Mouse (Mus musculus) frontal cortex, adult (tissue): ENCODE measurements around the gene Cherp.

Experiments
- ATAC-seq: cut with Nextera tagmentation; 2 replicates; pipeline ENCODE4 v1.9.2; 2017; ENCODE audit warnings: mild to moderate bottlenecking, moderate library complexity, mixed read lengths; ENCODE audit not compliant: low TSS enrichment

Gene Cherp

GRCm38 (mm10) chr8:72418073-72418472 is 57.0 kb downstream of the Cherp start:
- no peak for ATAC-seq

- no peak for ATAC-seq
These were observed 59.8 kb downstream of the Cherp start for GRCm38 (mm10) chr8:72415252-72415651.

GRCm38 (mm10) chr8:72413839-72414238 is 61.2 kb downstream of the Cherp start:
- ATAC-seq, result no peak
